Mouse (Mus musculus) lung, embryonic 16.5 days (tissue): ENCODE measurements at regions not wholly inside any gene's neighbourhood (a gene's known extent, or its start where the extent isn't known, plus 50 kb on each side); places are given as distances from the start of the nearest gene placed in this dataset.
"Not testable (repeated sequence)": the region's sequence is repeated elsewhere in the genome, so short reads cannot be mapped to it uniquely, and the experiment has no call there.

ENCODE experiments used
- ATAC-seq: fragments of 200-750 bp; cut with Nextera tagmentation; 2 replicates; pipeline ENCODE4 v1.8.0; 2017; ENCODE audit warnings: low read depth, mild to moderate bottlenecking, moderate library complexity
- H3K27ac ChIP-seq: fragments of 300-500 bp; sonication (generic); 2 replicates; pipeline ENCODE4 v1.5.1; 2014; ENCODE audit warnings: mild to moderate bottlenecking, control low read depth, low read length
- H3K27me3 ChIP-seq: fragments of 300-500 bp; sonication (generic); 2 replicates; pipeline ENCODE4 v1.6.1; 2014; ENCODE audit warnings: low read depth, low read length, mixed read lengths; ENCODE audit not compliant: control insufficient read depth, insufficient read depth
- H3K36me3 ChIP-seq: fragments of 300-500 bp; sonication (generic); 2 replicates; pipeline ENCODE4 v1.6.1; 2014; ENCODE audit warnings: low read length; ENCODE audit not compliant: control insufficient read depth, insufficient read depth
- H3K4me1 ChIP-seq: fragments of 300-500 bp; sonication (generic); replicated peaks from 2 replicates; pipeline ENCODE4 v1.6.1; 2014; ENCODE audit warnings: low read length, mixed read lengths; ENCODE audit not compliant: control insufficient read depth, insufficient read depth
- H3K4me2 ChIP-seq: fragments of 300-500 bp; sonication (generic); 2 replicates; pipeline ENCODE4 v1.6.1; 2014; ENCODE audit warnings: low read depth, low read length, control low read depth
- H3K4me3 ChIP-seq: fragments of 300-500 bp; sonication (generic); 2 replicates; pipeline ENCODE4 v1.5.1; 2014; ENCODE audit warnings: mild to moderate bottlenecking, low read length, control low read depth
- H3K9ac ChIP-seq: fragments of 300-500 bp; sonication (generic); 2 replicates; pipeline ENCODE4 v1.6.1; 2014; ENCODE audit warnings: low read length, control low read depth
- H3K9me3 ChIP-seq: fragments of 300-500 bp; sonication (generic); 2 replicates; pipeline ENCODE4 v1.6.1; 2016; ENCODE audit warnings: low read length; ENCODE audit not compliant: control insufficient read depth
- WGBS: fragments of 180-500 bp; shearing (Covaris S2); extraction: QIAGEN DNeasy Blood & Tissue Kit; methylation state at CpG from one replicate; pipeline ENCODE4 v1.1.7; 2014; 5-methylcytosine and 5-hydroxymethylcytosine counted together

- H3K27ac ChIP-seq, H3K9me3 ChIP-seq, H3K4me1 ChIP-seq, H3K36me3 ChIP-seq, H3K9ac ChIP-seq, H3K27me3 ChIP-seq: not testable (repeated sequence)
- Histone ChIP-seq H3K4me3 (peak overlapping the region; percentile 32), H3K4me2 (peak overlapping the region; percentile 54)
- 25% methylated on average over 29 of the region's 29 CpGs for WGBS
- peak; percentile 71 for ATAC-seq
Measured at GRCm38 (mm10) chr7:60622271-60623249, 482.5 kb upstream of the Snrpn start.

GRCm38 (mm10) chr7:60617070-60617674 lies 477.2 kb upstream of the Snrpn start:
- not testable (repeated sequence) for H3K4me2 ChIP-seq, H3K36me3 ChIP-seq, H3K27me3 ChIP-seq, H3K9ac ChIP-seq, H3K4me3 ChIP-seq, H3K9me3 ChIP-seq, H3K27ac ChIP-seq, ATAC-seq, H3K4me1 ChIP-seq
- WGBS = 9% methylated on average over 5 of the region's 5 CpGs
